Mouse (Mus musculus) embryonic facial prominence, embryonic 10.5 days (tissue): ENCODE results near the gene Fam209. TPM values are rescaled to one million over a fixed set of nuclear protein-coding genes. Genes with fewer than 3 reads are reported as not detected.

Experiments used
- DNase-seq: peaks from one replicate; pipeline ENCODE4 v3.0.0-alpha.2; 2017; ENCODE audit warnings: low spot score
- H3K27ac ChIP-seq: fragments of 300-500 bp; sonication (generic); replicated peaks from 2 replicates; pipeline ENCODE4 v1.5.1; 2016; ENCODE audit warnings: mild to moderate bottlenecking
- H3K27me3 ChIP-seq: fragments of 300-500 bp; sonication (generic); replicated peaks from 2 replicates; pipeline ENCODE4 v1.6.1; 2016; ENCODE audit warnings: low read depth, mild to moderate bottlenecking; ENCODE audit not compliant: poor library complexity, severe bottlenecking
- H3K36me3 ChIP-seq: fragments of 300-500 bp; sonication (generic); replicated peaks from 2 replicates; pipeline ENCODE4 v1.6.1; 2016; ENCODE audit warnings: mild to moderate bottlenecking, moderate library complexity
- H3K4me1 ChIP-seq: fragments of 300-500 bp; sonication (generic); 2 replicates; pipeline ENCODE4 v1.6.1; 2016
- H3K4me3 ChIP-seq: fragments of 300-500 bp; sonication (generic); 2 replicates; pipeline ENCODE4 v1.5.1; 2016; ENCODE audit warnings: mild to moderate bottlenecking, moderate library complexity
- H3K9me3 ChIP-seq: fragments of 300-500 bp; sonication (generic); 2 replicates; pipeline ENCODE4 v1.6.1; 2016; ENCODE audit warnings: mild to moderate bottlenecking
- WGBS: fragments of 180-500 bp; shearing (Covaris S2); methylation state at CpG from one replicate; pipeline ENCODE4 v1.1.7; 2016; 5-methylcytosine and 5-hydroxymethylcytosine counted together
- polyA plus RNA-seq: library from polyadenylated mRNA; unstranded; fragments of >200 nt; fragmentation: Nextera tagmentation; extraction: Ambion mirVana; gene quantifications from 2 replicates; pipeline ENCODE4 v1.2.1, GENCODE M21; 2016

Fam209 gene
- polyA plus RNA-seq, 1 experiment from 2014 or later = 0.30 TPM

GRCm38 (mm10) chr2:172458496-172458895, 13.8 kb upstream of the Fam209 start, which contains the start of gene Gcnt7:
Gene Gcnt7 (minus strand): TSS chr2:172458596.
- peaks cover 10% of the 10 kb centered on the region for H3K4me1 ChIP-seq
- H3K4me3 ChIP-seq = no peak within 1 kb of the TSS
- no peaks in the 10 kb centered on the region for H3K9me3 ChIP-seq
- peaks cover 62% of the 10 kb centered on the region for H3K36me3 ChIP-seq
- DNase-seq = no peak
- H3K27me3 ChIP-seq = no peaks in the 10 kb centered on the region
- WGBS = 87% methylated on average over 11 of the region's 11 CpGs
- no peak within 1 kb of the TSS for H3K27ac ChIP-seq

- peaks cover 71% of the 10 kb centered on the region for H3K36me3 ChIP-seq
- peak; percentile 41 for DNase-seq
- H3K4me1 ChIP-seq = peaks cover 10% of the 10 kb centered on the region
- 71% methylated on average over 2 of the region's 2 CpGs for WGBS
- H3K4me3 ChIP-seq = no peak overlapping the region
- no peaks in the 10 kb centered on the region for H3K9me3 ChIP-seq
- no peaks in the 10 kb centered on the region for H3K27me3 ChIP-seq
- H3K27ac ChIP-seq = no peak overlapping the region
These were observed 11.7 kb upstream of the Fam209 start for GRCm38 (mm10) chr2:172460647-172461046.

GRCm38 (mm10) chr2:172462813-172463212, 9.5 kb upstream of the Fam209 start:
- no peaks in the 10 kb centered on the region for H3K9me3 ChIP-seq
- peaks cover 10% of the 10 kb centered on the region for H3K4me1 ChIP-seq
- H3K27ac ChIP-seq = no peak overlapping the region
- 91% methylated on average over 4 of the region's 4 CpGs for WGBS
- H3K27me3 ChIP-seq = no peaks in the 10 kb centered on the region
- no peak overlapping the region for H3K4me3 ChIP-seq
- DNase-seq = no peak
- H3K36me3 ChIP-seq = peaks cover 82% of the 10 kb centered on the region

- 89% methylated on average over 11 of the region's 11 CpGs for WGBS
- Histone ChIP-seq H3K4me3 (no peak overlapping the region), H3K36me3 (peaks cover 87% of the 10 kb centered on the region), H3K9me3 (no peaks in the 10 kb centered on the region), H3K27ac (no peak overlapping the region), H3K27me3 (no peaks in the 10 kb centered on the region), H3K4me1 (no peaks in the 10 kb centered on the region)
- no peak for DNase-seq
These were observed 5.7 kb upstream of the Fam209 start for GRCm38 (mm10) chr2:172466427-172467132.

- 94% methylated on average over 5 of the region's 5 CpGs for whole genome bisulfite sequencing
These were observed 5.1 kb upstream of the Fam209 start for GRCm38 (mm10) chr2:172467206-172467605.

GRCm38 (mm10) chr2:172468346-172468819, 3.9 kb upstream of the Fam209 start:
- Histone ChIP-seq H3K36me3 (peaks cover 73% of the 10 kb centered on the region), H3K4me3 (no peak overlapping the region), H3K9me3 (no peaks in the 10 kb centered on the region), H3K27ac (no peak overlapping the region), H3K27me3 (no peaks in the 10 kb centered on the region), H3K4me1 (peaks cover 2% of the 10 kb centered on the region; the same call in 1 of the 2 replicates)
- no peak for DNase-seq
- WGBS = 86% methylated on average over 11 of the region's 11 CpGs

More at GRCm38 (mm10) chr2:172467206-172467605, 5.1 kb upstream of the Fam209 start:
- H3K27ac ChIP-seq = no peak overlapping the region
- no peaks in the 10 kb centered on the region for H3K27me3 ChIP-seq
- peaks cover 84% of the 10 kb centered on the region for H3K36me3 ChIP-seq
- no peaks in the 10 kb centered on the region for H3K9me3 ChIP-seq
- no peak overlapping the region for H3K4me3 ChIP-seq
- no peaks in the 10 kb centered on the region for H3K4me1 ChIP-seq
- no peak for DNase-seq

GRCm38 (mm10) chr2:172473591-172473990, 1.3 kb downstream of the Fam209 start:
- H3K9me3 ChIP-seq = no peaks in the 10 kb centered on the region
- no peak for DNase-seq
- no peak overlapping the region for H3K27ac ChIP-seq
- no peak overlapping the region for H3K4me3 ChIP-seq
- H3K27me3 ChIP-seq = peaks cover 4% of the 10 kb centered on the region; the same call in 1 of the 2 replicates
- peaks cover 16% of the 10 kb centered on the region for H3K4me1 ChIP-seq
- H3K36me3 ChIP-seq = peaks cover 24% of the 10 kb centered on the region
- 85% methylated on average over 8 of the region's 8 CpGs for WGBS

- DNase-seq = peak; percentile 34
- H3K4me3 ChIP-seq = no peak overlapping the region
- H3K27me3 ChIP-seq = peaks cover 4% of the 10 kb centered on the region; the same call in 1 of the 2 replicates
- peaks cover 10% of the 10 kb centered on the region for H3K36me3 ChIP-seq
- H3K4me1 ChIP-seq = peaks cover 16% of the 10 kb centered on the region
- H3K9me3 ChIP-seq = no peaks in the 10 kb centered on the region
- 33% methylated on average over 6 of the region's 6 CpGs for WGBS
- no peak overlapping the region for H3K27ac ChIP-seq
These were observed 2.6 kb downstream of the Fam209 start for GRCm38 (mm10) chr2:172474970-172475369.

GRCm38 (mm10) chr2:172476707-172477260, 4.5 kb downstream of the Fam209 start:
- H3K9me3 ChIP-seq = no peaks in the 10 kb centered on the region
- 0 out of 2 replicates have a peak, but pooled peaks cover 4% of the 10 kb centered on the region for H3K36me3 ChIP-seq
- no peak for DNase-seq
- H3K4me1 ChIP-seq = peaks cover 16% of the 10 kb centered on the region
- H3K4me3 ChIP-seq = no peak overlapping the region
- WGBS = 35% methylated on average over 10 of the region's 10 CpGs
- H3K27ac ChIP-seq = no peak overlapping the region
- H3K27me3 ChIP-seq = peaks cover 4% of the 10 kb centered on the region; the same call in 1 of the 2 replicates

- DNase-seq = no peak
- Histone ChIP-seq H3K4me3 (no peak overlapping the region), H3K36me3 (0 out of 2 replicates have a peak, but pooled peaks cover under 1% of the 10 kb centered on the region), H3K27ac (no peak overlapping the region), H3K9me3 (no peaks in the 10 kb centered on the region), H3K4me1 (peaks cover 16% of the 10 kb centered on the region), H3K27me3 (peaks cover 4% of the 10 kb centered on the region; the same call in 1 of the 2 replicates)
- 41% methylated on average over 3 of the region's 3 CpGs for WGBS
These were observed 5.0 kb downstream of the Fam209 start for GRCm38 (mm10) chr2:172477350-172477749.

GRCm38 (mm10) chr2:172477860-172478259, 5.5 kb downstream of the Fam209 start:
- H3K4me3 ChIP-seq = no peak overlapping the region
- H3K9me3 ChIP-seq = no peaks in the 10 kb centered on the region
- under 1% methylated on average over 2 of the region's 2 CpGs for WGBS
- DNase-seq = peak; percentile 65
- no peak overlapping the region for H3K27ac ChIP-seq
- H3K4me1 ChIP-seq = peaks cover 16% of the 10 kb centered on the region
- H3K36me3 ChIP-seq = no peaks in the 10 kb centered on the region
- H3K27me3 ChIP-seq = peaks cover 4% of the 10 kb centered on the region; the same call in 1 of the 2 replicates

- Histone ChIP-seq H3K4me1 (peaks cover 24% of the 10 kb centered on the region), H3K36me3 (no peaks in the 10 kb centered on the region), H3K9me3 (no peaks in the 10 kb centered on the region), H3K27ac (no peak overlapping the region), H3K27me3 (peaks cover 4% of the 10 kb centered on the region; the same call in 1 of the 2 replicates), H3K4me3 (no peak overlapping the region)
- no peak for DNase-seq
- WGBS = 64% methylated on average over 7 of the region's 7 CpGs
These were observed 8.0 kb downstream of the Fam209 start for GRCm38 (mm10) chr2:172480296-172480695.
